Mouse (Mus musculus) splenic B cell, adult 2 months (primary cell): ENCODE measurements around the gene Kalrn.
A peak's percentile ranks its signal among the peaks of the same experiment; 100 is the strongest.
"Not testable (repeated sequence)": the region's sequence is repeated elsewhere in the genome, so short reads cannot be mapped to it uniquely, and the experiment has no call there.

Source experiments
- DNase-seq: peaks from one replicate; pipeline ENCODE4 v3.0.0-alpha.2; 2011; ENCODE audit warnings: low read depth, low spot score
- H3K27me3 ChIP-seq: 2 replicates; pipeline ENCODE4 v1.6.1; 2012; ENCODE audit warnings: mild to moderate bottlenecking, low read length, moderate library complexity, mixed read lengths; ENCODE audit not compliant: control insufficient read depth, poor library complexity, insufficient read depth, severe bottlenecking
- H3K36me3 ChIP-seq: 2 replicates; pipeline ENCODE4 v1.6.1; 2012; ENCODE audit warnings: mild to moderate bottlenecking, low read length, moderate library complexity, mixed read lengths; ENCODE audit not compliant: control insufficient read depth, poor library complexity, insufficient read depth, severe bottlenecking

Gene Kalrn

DNA sequence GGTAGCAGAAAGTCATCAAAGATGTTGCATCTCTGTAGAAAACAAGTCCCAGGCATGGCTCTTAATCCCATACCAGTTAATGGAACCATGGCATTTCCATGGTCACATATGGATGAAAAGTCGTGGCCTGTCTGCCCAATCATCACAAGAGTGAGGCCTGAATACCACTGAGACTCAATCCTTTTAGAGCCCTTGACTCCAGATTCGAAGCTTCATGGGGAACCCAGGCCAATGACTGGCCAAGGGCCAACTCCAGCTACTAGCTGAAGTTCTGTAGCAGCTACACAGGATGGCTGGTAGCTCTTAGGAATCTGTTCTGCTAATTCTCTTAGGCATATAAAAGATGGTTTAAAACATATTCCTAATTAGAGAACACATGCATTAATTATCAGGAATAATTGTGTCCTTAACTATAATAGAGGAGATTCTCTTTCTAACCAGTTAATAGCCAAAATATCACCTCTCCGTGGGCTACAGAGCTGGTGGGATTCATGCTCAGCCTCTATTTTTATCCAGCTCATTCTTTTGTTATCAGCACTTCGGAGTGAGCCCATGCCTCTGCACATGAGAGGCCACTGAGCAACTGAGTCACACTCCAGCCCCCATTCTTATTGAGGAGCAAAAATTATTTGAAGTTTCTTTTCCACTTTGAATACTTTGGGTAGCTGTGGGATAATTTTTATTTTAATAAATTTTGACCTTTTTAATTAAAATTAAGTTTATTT, 252.1 kb downstream of the Kalrn start:
- Histone ChIP-seq H3K27me3 (no peaks in the 10 kb centered on the region), H3K36me3 (no peaks in the 10 kb centered on the region)
- no peak for DNase-seq

DNA sequence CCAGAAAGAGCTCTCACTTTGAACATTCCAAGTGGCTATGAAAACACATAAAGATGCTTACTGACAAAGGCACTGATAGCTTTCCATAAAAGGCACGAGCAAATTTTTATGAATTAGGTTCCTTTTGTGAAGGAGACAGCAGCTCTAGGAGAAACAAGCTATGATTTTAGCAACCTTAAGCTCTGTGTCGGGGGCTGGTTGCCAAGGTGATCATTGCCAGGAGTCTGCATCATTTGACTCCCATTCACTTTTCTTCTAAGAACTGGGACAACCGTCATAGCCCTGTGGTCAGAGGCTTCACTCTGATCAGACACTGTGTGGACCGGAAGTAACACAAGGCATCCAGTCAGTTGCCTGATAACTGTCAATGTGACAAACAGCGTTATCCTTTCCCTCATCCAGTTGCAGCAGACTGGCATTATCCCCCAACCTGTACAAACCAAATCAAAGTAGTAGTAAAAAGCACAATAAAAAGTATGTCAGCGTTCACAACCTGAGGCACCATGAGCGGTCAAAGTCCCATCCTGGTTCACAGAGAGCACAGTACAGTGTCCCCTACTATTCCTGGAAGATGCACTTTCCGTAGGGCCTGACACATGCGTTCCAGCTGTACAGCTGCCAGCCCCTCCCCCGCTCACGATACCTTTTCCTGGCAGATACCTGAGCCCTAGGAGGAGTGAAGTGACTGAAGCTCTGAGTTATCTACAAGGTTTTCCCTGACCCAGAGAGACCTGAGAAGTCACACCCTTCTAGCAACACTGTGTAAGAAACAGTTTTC, 253.1 kb downstream of the Kalrn start:
- no peaks in the 10 kb centered on the region for H3K36me3 ChIP-seq
- H3K27me3 ChIP-seq = no peaks in the 10 kb centered on the region
- no peak for DNase-seq

DNA sequence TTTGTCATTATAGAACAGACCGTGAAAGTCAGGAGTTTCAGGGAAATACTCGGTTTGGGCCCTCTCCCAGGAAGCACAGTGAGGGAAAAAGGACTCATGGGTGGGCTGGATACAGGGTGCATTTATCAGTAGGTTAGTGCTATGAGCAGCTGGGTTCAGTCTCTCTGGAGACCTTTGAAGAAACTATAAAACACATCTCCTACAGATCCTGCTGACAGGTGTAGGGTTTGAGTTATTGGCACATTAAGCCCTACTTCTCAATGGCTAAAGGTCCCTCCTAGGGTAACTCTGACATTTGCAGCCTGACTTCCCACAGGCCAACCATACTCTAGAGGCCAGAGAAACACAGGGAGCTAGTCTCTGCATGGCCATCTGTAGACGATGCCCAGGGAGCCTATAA, 256.2 kb downstream of the Kalrn start:
- Histone ChIP-seq H3K27me3 (no peaks in the 10 kb centered on the region), H3K36me3 (no peaks in the 10 kb centered on the region)
- DNase-seq = no peak

DNA sequence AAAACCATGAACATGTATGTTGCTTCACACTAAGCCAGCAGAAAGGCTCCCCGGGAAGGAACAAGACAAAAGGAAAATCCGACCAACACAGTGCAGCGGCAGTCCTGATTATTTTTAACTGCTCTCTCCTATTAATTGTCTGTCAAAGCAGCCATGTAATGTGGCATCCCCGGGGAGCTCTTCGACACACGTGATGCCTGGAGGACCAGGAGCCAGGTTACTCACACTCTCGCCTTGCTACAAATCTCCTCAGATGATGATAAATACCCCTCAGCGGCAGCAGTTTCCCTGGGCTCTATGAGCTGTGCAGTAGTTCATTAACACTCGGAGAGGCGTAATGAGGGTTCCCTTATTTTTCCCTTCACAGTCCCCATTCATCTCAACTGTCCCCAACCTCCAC, 257.1 kb downstream of the Kalrn start:
- Histone ChIP-seq H3K36me3 (no peaks in the 10 kb centered on the region), H3K27me3 (no peaks in the 10 kb centered on the region)
- no peak for DNase-seq

DNA sequence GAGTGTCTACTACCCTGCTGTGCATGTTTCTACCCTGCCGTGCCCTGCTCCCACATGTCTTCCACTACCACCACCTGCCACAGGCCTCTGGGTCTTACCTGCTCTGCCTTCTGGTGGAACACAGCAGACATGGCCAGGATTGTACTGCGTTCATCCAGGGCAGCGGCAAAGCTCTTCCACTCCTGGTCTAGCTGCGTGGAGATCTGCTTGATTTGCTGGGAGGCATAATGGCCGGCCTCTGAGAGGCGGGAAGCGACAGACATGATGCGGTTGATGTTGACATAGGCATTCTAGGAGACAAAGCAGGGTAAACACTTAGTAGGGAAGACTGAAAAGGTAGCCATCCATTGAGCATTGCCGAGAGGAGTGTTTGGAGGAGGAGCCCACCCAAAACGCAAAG, 259.3 kb downstream of the Kalrn start:
- no peaks in the 10 kb centered on the region for H3K36me3 ChIP-seq
- no peaks in the 10 kb centered on the region for H3K27me3 ChIP-seq
- no peak for DNase-seq

DNA sequence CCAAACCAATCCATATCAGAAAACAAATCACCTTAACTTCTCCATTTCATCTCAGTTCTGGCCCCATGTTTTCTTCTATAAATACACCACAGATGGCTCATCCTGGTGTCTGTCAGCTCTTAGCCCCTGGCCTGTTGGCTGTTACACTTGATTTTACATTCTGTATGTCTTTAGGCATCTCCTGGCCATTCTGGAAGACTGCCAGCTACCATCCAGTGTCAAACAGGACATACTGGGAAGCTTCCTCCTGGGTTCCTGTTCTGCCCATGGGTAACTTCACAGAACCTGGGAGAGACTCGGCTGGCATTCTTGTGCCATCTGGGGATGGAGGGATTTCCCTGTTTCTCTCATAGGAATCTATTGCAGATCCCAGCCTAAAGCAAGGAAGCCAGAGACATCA, 261.8 kb downstream of the Kalrn start:
- Histone ChIP-seq H3K27me3 (no peaks in the 10 kb centered on the region), H3K36me3 (no peaks in the 10 kb centered on the region)
- DNase-seq = no peak

DNA sequence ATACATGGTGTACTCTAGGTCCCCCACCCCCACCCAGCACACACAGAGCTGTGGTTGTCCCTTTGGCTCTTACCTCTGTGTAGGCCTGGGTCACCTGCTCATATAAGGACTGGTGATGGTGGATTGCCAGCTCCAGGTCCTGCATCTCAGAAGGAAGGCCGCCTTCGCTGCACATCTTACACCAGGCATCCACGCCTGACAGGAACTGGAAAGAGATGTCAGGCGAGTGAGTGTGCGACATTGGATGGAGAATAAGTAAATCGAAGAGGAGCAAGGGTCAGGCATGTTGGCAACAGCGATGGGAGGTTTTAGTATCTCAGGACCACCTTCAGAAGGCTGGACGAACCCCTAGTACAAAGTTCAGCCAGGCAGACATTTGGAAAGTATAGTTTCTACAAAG, 263.0 kb downstream of the Kalrn start:
- Histone ChIP-seq H3K27me3 (no peaks in the 10 kb centered on the region), H3K36me3 (no peaks in the 10 kb centered on the region)
- DNase-seq = no peak

DNA sequence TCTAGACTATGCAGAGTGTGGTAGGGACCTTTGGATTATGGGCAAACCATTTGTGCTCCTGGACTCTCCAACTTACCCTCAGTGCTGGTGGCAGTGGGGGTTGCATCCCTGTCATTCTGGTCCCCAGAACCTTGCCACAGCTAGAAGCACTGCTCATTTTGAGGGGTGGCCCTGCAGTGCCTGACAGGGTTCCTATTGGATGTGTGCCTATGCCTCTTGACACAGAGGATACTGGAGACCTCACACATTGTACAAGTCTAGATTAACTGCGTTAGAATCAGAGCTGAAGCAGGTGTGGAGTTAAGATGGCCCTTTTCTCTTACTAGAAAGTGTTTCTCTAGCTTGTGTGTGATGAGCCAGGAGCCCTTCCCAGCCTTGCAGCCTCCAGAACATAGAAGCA, 265.0 kb downstream of the Kalrn start:
- Histone ChIP-seq H3K36me3 (no peaks in the 10 kb centered on the region), H3K27me3 (no peaks in the 10 kb centered on the region)
- no peak for DNase-seq

DNA sequence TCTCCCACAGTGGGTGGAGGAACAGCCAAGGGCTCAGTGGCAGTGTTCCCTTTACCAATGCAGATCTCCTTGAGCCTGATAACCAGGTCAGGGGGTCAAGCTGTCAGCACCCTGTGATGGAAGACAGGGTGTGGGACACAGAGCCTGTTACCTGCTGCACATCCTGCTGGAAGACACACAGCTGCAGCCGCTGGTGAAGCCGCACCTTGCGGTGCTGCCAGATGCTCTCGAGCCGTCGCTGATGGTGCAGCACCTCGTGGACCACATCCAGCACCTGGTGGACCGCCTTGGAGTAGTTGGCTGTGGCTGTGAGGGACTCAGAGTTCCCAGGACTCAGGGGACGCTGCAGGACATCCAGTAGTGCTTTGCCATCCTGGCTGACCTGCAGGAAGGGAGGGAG, 265.9 kb downstream of the Kalrn start:
- Histone ChIP-seq H3K27me3 (no peaks in the 10 kb centered on the region), H3K36me3 (no peaks in the 10 kb centered on the region)
- DNase-seq = no peak

DNA sequence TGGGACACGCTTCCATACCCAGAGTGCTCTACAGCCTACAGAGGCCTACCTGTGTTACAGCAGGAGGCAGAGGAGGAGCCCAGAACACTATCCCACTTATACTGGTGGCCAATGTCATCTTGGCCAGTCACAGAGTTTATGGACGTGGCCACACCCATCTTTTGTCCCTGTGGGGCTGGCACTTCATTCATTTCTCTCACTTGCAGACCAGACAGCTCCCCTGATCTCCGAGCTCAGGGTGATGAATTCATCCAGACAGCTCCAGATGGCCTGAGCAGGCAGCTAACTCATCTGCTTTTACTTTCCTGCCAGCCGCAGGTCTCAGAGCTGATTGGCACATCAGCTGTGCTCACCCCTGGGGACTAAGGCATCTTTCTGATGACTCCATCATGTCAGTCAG, 267.7 kb downstream of the Kalrn start:
- Histone ChIP-seq H3K27me3 (no peaks in the 10 kb centered on the region), H3K36me3 (no peaks in the 10 kb centered on the region)
- no peak for DNase-seq

DNA sequence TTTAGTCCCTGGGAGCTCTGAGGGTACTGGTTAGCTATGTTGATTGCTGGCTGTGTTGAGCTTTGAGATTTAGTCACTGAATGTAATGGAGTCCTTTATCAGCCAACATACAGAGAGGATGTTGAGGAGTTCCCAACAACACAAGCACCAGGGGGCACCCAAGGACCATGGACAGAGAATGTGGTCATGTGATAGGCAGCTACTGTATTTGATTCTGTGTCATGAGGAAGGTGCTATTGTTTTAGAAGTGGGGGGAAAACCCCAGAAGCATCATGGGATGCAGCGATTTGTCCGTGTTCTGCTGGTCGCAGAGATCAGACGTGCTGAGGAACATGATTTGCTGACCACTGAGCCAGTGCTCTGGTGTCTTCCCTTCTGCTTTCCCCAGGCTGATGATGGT, 269.5 kb downstream of the Kalrn start:
- not testable (repeated sequence) for DNase-seq, H3K36me3 ChIP-seq, H3K27me3 ChIP-seq

DNA sequence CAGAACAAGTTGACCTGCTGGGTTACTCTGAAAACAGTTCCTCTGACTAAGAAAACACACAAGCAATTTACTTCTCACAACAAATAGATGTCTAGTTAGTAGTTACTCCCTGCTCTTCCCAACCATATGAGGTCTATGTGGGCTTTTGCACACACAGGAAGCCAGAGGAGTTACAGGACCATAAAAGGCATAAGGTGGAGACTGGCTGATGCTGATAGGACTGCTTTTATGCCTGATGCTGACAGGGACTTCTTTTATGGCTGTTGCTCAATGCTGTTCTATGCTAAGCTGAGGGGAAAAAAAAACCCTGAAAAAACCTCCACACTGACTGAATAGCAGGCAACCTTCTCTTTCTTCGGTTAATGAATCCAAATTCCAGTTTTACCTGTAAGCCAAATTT, 270.8 kb downstream of the Kalrn start:
- Histone ChIP-seq H3K27me3 (no peaks in the 10 kb centered on the region), H3K36me3 (no peaks in the 10 kb centered on the region)
- DNase-seq = no peak

DNA sequence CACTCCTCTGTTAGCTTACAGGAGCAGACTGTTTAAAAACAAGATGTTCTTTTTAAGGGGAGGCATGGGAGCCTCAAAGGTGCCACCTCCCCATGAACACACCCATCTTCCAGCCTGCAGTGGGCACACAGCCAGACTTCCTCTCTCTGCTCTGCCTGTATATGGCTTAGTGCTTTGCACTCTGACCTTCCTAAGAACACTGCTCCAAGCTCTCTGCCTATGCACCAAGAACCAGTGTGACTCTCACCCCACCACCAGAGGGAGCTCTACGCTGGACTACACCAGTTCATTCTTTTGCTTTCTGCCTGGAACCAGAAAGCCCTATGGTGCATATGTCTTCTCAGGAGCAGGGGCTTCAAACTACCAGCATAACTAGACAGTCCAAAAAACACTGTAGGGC, 271.3 kb downstream of the Kalrn start:
- H3K36me3 ChIP-seq = no peaks in the 10 kb centered on the region
- no peaks in the 10 kb centered on the region for H3K27me3 ChIP-seq
- peak; percentile 13 for DNase-seq

DNA sequence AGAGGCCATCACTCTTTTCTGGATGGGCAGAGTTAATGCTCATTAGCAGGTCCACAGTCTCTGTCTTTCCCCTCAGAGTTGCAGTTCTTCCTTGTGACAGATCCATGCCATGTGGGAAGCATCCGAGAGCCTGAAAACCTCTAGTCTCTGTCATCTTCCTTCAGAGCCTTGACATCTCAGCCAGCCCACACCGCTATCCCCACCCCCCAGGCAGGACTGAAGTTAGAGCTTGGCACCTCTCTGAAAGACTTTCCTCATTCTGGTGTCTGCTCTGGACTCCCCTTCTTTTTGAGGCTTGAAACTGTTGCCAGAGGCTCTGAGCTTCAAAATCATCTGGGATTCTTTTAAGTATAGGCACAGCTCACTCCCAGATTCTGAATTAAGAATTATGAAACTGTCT, 274.1 kb downstream of the Kalrn start:
- no peaks in the 10 kb centered on the region for H3K36me3 ChIP-seq
- no peak for DNase-seq
- H3K27me3 ChIP-seq = no peaks in the 10 kb centered on the region

DNA sequence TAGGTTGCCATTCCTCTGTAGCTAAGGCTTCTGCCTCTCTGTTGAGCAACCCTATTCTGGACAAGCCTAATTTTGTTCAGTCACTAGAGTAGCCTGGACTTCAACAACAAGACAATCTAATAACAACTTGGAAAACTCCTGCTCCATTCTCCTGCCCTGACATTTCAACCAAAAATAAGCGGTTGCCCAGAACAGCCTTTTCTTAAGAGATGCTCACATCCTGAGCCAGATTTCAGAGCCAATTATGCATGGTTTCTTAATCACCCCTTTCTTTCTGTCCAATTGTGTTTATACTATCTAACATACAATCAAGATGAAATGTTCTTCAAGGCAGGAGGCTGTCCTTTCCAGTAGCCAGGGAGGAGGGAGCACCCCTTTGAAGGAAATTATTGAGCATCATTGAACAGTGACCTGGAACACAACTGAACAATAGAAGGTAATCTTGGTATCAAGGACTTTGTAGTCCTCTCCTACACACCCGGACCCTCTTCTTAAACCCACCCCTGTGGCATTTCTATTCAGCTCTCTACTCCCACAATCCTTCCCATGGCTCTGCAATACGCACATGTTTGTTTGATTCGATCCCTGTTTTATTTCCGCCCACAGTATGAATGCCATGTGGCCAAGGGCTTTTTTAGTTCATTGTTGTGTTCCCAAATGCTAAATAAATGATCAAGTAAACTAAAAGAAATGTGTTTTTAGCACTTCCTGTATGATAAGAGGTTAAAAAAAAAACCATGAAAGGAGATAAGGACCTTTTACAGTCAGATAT, 275.2 kb downstream of the Kalrn start:
- Histone ChIP-seq H3K27me3 (no peaks in the 10 kb centered on the region), H3K36me3 (no peaks in the 10 kb centered on the region)

More for the DNA sequence above, 275.2 kb downstream of the Kalrn start:
- no peak for DNase-seq
